Mouse (Mus musculus) c-Kit-positive CD71-negative TER-119-negative erythroid progenitor cells, embryonic 14.5 days (primary cell): ENCODE data around the gene Hist1h2ao.
"Not testable (repeated sequence)": the region's sequence is repeated elsewhere in the genome, so short reads cannot be mapped to it uniquely, and the experiment has no call there.

Source experiments
- DNase-seq: peaks from one replicate; pipeline ENCODE4 v3.0.0-alpha.2; 2013; ENCODE audit warnings: low read depth

Gene Hist1h2ao

GRCm38 (mm10) chr13:21811539-21811938, 1.3 kb downstream of the Hist1h2ao start, which contains the start of gene Hist1h4m:
TSS of gene Hist1h4m (plus strand) at chr13:21811746.
- DNase-seq: not testable (repeated sequence)

GRCm38 (mm10) chr13:21812092-21812491, 1.8 kb downstream of the Hist1h2ao start:
- not testable (repeated sequence) for DNase-seq

GRCm38 (mm10) chr13:21820082-21820890, 10.0 kb downstream of the Hist1h2ao start:
- not testable (repeated sequence) for DNase-seq

- no peak for DNase-seq
Measured at GRCm38 (mm10) chr13:21828511-21828910, 18.2 kb downstream of the Hist1h2ao start.

- no peak for DNase-seq
Measured at GRCm38 (mm10) chr13:21830344-21830743, 20.1 kb downstream of the Hist1h2ao start.

- not testable (repeated sequence) for DNase-seq
Measured at GRCm38 (mm10) chr13:21831418-21832394, 21.4 kb downstream of the Hist1h2ao start, which contains the start of gene Hist1h4n. TSS of gene Hist1h4n (minus strand) at chr13:21832196.

GRCm38 (mm10) chr13:21833461-21833860, 23.2 kb downstream of the Hist1h2ao start, which contains the start of the genes Hist1h2ap and Hist1h2br:
TSS of gene Hist1h2ap (minus strand) at chr13:21833507.
TSS of gene Hist1h2br (plus strand) at chr13:21833743.
- not testable (repeated sequence) for DNase-seq

- DNase-seq: not testable (repeated sequence)
Measured at GRCm38 (mm10) chr13:21840508-21840907, 30.2 kb downstream of the Hist1h2ao start.

- DNase-seq: not testable (repeated sequence)
Measured at GRCm38 (mm10) chr13:21846356-21846755, 36.1 kb downstream of the Hist1h2ao start.

GRCm38 (mm10) chr13:21847883-21848282, 37.6 kb downstream of the Hist1h2ao start:
- DNase-seq: no peak

- DNase-seq: not testable (repeated sequence)
Measured at GRCm38 (mm10) chr13:21850696-21851095, 40.4 kb downstream of the Hist1h2ao start.

- DNase-seq: no peak
Measured at GRCm38 (mm10) chr13:21852215-21852945, 42.1 kb downstream of the Hist1h2ao start.

GRCm38 (mm10) chr13:21855146-21855545, 44.9 kb downstream of the Hist1h2ao start:
- peak; percentile 56 for DNase-seq

- peak; percentile 56 for DNase-seq
Measured at GRCm38 (mm10) chr13:21855698-21856162, 45.5 kb downstream of the Hist1h2ao start.
